Mouse (Mus musculus): ENCODE data around the gene Akt2.
"Not testable (repeated sequence)": the region's sequence is repeated elsewhere in the genome, so short reads cannot be mapped to it uniquely, and the experiment has no call there.

DNA sequence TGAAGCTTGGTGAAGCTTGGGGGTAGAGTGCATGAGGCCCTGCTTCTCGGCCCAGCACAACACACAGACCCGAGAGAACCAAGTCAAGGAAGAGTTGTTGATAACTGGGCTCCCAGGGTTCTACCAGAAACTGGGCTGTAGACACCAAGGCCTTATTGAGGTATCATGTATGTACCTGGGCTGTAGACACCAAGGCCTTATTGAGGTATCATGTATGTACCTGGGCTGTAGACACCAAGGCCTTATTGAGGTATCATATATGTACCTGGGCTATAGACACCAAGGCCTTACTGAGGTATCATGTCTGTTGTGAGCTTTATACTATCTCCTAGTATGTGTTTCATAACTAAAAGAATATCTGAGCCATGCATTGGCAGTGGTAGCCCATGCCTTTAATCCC, 43.7 kb downstream of the Akt2 start:
- not testable (repeated sequence) for TF ChIP-seq CTCF (IDR thresholded peaks at IDR 0.05; ENCODE audit: borderline replicate concordance, insufficient read depth, low read depth, low read length); POLR2A (IDR thresholded peaks at IDR 0.05; ENCODE audit: borderline replicate concordance, insufficient read depth, low read length)

All from cerebellum, adult 2 months (tissue).